Mouse (Mus musculus) megakaryocyte, embryonic 14.5 days (primary cell): ENCODE measurements around the gene Cenph. TPM values are rescaled to one million over a fixed set of nuclear protein-coding genes. Genes with fewer than 3 reads are reported as not detected.
"Not testable (repeated sequence)": the region's sequence is repeated elsewhere in the genome, so short reads cannot be mapped to it uniquely, and the experiment has no call there.

ENCODE experiments used
- H3K27me3 ChIP-seq: replicated peaks from 2 replicates; pipeline ENCODE3; 2012; ENCODE audit warnings: inconsistent platforms
- H3K36me3 ChIP-seq: replicated peaks from 2 replicates; pipeline ENCODE3; 2012; ENCODE audit warnings: low read length, inconsistent platforms, mixed read lengths
- H3K4me1 ChIP-seq: 2 replicates; pipeline ENCODE4 v1.6.1; 2012; ENCODE audit warnings: inconsistent platforms
- H3K4me3 ChIP-seq: replicated peaks from 2 replicates; pipeline ENCODE3; 2012; ENCODE audit warnings: moderate library complexity, mild to moderate bottlenecking, inconsistent platforms
- H3K9me3 ChIP-seq: 2 replicates; pipeline ENCODE4 v1.6.1; 2012; ENCODE audit warnings: inconsistent platforms
- FLI1 ChIP-seq: IDR thresholded peaks from 2 replicates; pipeline ENCODE4 v1.6.1; 2012; ENCODE audit warnings: low read length, inconsistent platforms, mixed read lengths
- GATA1 ChIP-seq: IDR thresholded peaks from 3 replicates; pipeline ENCODE4 v1.6.1; 2012; ENCODE audit warnings: mixed read lengths, low read length, inconsistent platforms, borderline replicate concordance
- polyA plus RNA-seq: library from polyadenylated mRNA; stranded (reverse); fragments of >175 nt; gene quantifications from 2 replicates; pipeline ENCODE4 v1.2.3, GENCODE M21; 2012; ENCODE audit warnings: low replicate concordance; ENCODE audit not compliant: insufficient read depth

The Cenph gene
- 9.2 TPM in 1 of 2 replicates, not detected in the other for polyA plus RNA-seq

DNA sequence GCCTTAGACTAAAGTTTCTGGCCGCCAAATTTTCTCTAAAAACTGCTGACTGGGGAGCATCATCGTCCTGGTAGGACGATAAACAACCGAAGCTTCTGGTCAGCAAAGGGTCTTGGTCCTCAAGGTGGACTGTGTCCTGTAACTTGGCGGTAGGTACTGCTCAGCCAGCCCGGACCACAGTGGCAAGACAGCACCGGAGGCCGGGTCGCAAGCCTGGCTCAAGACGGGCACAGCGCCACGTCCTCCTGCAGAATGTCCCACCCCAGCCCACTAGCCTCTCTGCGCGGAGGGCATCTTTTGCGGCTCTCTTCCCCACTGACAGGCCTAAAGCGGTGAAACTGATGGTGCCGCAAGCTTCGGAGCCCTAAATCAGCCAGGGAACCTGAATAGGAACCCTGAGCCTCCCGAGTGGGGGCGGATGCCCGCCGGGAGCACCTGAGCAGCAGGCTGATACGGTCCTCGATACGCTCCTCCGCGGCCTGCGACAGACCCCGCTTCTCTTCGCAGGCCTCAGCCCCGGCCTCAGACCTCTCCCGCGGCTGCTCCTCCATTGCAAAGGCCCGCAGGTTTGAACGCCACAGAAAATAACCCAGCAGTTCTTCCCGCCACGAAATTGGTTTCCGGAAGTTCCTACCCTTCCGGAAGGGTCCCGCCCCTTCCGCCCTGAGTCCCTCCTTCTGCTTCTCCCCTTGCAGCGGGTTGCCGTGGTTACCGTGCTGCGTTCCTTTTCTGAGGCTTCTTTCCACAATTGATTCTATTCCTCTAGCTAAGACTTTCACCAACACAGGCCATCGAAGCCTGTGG, at the start of gene Cenph:
Cenph (minus strand) TSS at position 648 of the 804 bp plus-strand sequence.
- H3K36me3 ChIP-seq: peaks cover 42% of the 10 kb centered on the region
- H3K27me3 ChIP-seq: no peaks in the 10 kb centered on the region
- peaks cover 34% of the 10 kb centered on the region for H3K4me1 ChIP-seq
- H3K4me3 ChIP-seq: peak within 1 kb of the TSS; percentile 99
- no peaks in the 10 kb centered on the region for H3K9me3 ChIP-seq
- TF ChIP-seq GATA1 (no peak), FLI1 (peak; percentile 99)

DNA sequence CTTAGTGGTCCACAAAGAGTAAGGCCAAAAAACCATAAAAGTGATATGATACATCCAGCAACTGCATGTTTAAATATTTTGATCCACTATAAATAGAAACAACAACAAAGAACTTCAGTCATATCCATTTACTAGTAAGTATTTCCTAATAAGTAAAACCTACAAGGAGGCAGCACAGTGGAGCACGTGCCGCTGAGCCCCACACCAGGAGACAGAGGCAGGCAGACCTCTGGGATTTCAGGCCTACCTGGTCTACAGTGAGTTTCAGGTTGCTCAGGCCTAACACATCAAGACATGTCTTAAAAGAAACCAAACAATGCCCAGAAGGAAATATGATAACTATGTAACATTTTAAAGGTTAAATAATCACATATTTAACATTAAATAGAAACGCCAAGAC, 49.2 kb upstream of the Cenph start:
- Histone ChIP-seq H3K9me3 (no peaks in the 10 kb centered on the region), H3K4me1 (peaks cover 15% of the 10 kb centered on the region; the same call in 1 of the 2 replicates), H3K27me3 (no peaks in the 10 kb centered on the region), H3K36me3 (peaks cover 89% of the 10 kb centered on the region), H3K4me3 (no peak overlapping the region)
- TF ChIP-seq FLI1 (no peak), GATA1 (no peak)

DNA sequence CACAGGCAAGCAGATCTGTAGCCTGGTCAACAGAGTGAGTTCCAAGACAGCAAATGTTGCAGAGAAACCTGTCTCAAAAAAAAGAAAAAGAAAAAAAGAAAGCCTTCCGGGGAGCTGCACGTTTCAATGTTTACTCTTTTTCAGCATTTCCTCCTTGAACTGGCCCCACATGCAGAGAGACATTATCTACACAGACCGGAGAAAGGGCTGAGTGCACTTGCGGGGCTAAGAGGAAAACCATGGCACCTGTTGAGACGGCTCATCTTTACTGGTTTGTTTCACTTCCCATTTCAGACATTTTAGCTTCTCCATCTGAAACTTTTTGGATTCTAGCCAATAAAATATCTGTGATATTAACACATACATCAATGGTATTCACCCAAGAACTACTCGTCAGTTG, 48.6 kb upstream of the Cenph start:
- Histone ChIP-seq H3K4me1 (peaks cover 10% of the 10 kb centered on the region; the same call in 1 of the 2 replicates), H3K4me3 (no peak overlapping the region), H3K36me3 (peaks cover 93% of the 10 kb centered on the region), H3K27me3 (no peaks in the 10 kb centered on the region), H3K9me3 (no peaks in the 10 kb centered on the region)
- TF ChIP-seq FLI1 (no peak), GATA1 (no peak)

DNA sequence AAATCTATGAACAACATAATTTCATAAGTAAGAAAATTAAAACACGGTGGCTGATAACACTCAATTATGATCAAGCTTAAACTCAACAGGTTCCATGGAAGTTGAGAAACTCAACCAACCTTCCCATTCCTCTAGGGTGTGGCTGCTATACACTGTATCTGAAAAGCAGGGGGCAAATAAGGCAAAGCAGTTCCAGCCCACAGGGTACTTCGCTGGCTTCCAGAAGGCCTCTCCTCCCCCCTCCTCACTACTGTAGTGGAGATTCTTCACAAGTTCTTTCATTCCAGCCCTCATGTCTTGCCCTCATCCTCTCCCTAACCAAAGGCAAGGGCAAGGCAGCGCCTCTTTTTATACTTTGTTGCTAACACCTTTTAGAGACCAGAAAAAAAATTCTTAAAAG, 48.2 kb upstream of the Cenph start:
- no peak overlapping the region for H3K4me3 ChIP-seq
- no peaks in the 10 kb centered on the region for H3K27me3 ChIP-seq
- H3K36me3 ChIP-seq: peaks cover 94% of the 10 kb centered on the region
- TF ChIP-seq GATA1 (no peak), FLI1 (no peak)
- peaks cover 6% of the 10 kb centered on the region; the same call in 1 of the 2 replicates for H3K4me1 ChIP-seq
- no peaks in the 10 kb centered on the region for H3K9me3 ChIP-seq

DNA sequence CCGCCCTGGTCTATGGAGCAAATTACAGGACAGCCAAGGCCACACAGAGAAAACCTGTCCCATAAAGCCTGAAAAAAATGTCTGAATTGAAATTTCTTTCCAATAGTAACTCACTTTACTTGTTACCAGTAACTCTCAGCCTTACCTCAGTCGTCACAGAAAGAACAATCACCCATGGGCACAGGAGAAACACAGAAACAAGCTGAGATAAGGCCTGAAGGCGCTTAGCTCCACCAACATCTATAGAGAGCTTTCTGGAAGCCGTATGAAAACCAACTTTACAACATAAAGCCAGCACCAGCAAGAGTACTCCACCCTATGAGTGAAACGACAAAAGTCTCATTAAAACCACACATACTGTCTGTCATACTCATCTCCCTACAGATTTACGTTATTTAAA, 38.8 kb upstream of the Cenph start:
- TF ChIP-seq FLI1 (no peak), GATA1 (no peak)
- no peaks in the 10 kb centered on the region for H3K27me3 ChIP-seq
- H3K4me3 ChIP-seq: no peak overlapping the region
- H3K9me3 ChIP-seq: no peaks in the 10 kb centered on the region
- no peaks in the 10 kb centered on the region for H3K4me1 ChIP-seq
- H3K36me3 ChIP-seq: peaks cover 89% of the 10 kb centered on the region

DNA sequence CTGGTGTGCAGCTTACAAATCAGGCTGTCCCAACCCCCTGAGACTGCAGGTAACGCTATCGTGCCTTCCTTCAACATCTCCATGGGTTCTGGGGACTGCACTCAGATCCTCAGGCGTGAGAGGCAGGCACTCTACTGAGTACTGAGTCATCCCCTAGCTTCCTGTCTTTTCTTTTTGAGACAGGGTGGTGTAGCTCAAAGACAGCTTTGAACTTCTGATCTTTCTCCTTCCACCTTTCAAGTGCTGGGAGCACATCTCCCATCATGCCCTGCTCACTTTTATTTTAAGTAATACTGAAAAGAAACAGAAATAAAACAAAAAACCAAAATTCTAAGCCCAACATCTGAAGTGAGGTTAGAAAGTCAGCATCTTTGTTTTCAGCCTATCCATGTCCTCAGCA, 30.1 kb upstream of the Cenph start:
- Histone ChIP-seq H3K4me1 (peaks cover 13% of the 10 kb centered on the region), H3K9me3 (no peaks in the 10 kb centered on the region), H3K27me3 (no peaks in the 10 kb centered on the region), H3K36me3 (peaks cover 93% of the 10 kb centered on the region), H3K4me3 (no peak overlapping the region)
- TF ChIP-seq GATA1 (no peak), FLI1 (no peak)

DNA sequence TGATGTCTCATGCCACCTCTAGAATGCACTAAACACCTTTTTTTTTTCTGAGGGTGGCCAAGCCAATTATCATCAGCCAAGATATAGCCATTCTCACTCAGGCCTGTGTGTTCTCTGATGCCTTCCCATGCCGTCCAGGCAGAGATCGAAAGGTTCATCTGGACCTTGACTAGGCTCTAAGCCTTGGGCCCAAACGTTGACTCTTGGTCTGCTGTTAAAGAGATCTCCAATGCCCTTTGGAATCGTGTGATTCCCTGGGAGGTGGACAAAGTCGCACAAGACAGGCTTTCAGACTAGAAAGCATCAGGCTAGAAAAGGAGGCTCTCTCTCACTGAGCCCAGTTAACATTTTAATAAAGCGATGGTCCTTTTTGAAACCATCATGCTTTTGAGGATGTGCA, 21.5 kb upstream of the Cenph start:
- TF ChIP-seq GATA1: no peak
- no peak for TF ChIP-seq FLI1
- peaks cover 28% of the 10 kb centered on the region for H3K36me3 ChIP-seq
- H3K9me3 ChIP-seq: peaks cover 9% of the 10 kb centered on the region; the same call in 1 of the 2 replicates
- H3K4me1 ChIP-seq: peaks cover 19% of the 10 kb centered on the region
- no peak overlapping the region for H3K4me3 ChIP-seq
- H3K27me3 ChIP-seq: no peaks in the 10 kb centered on the region

DNA sequence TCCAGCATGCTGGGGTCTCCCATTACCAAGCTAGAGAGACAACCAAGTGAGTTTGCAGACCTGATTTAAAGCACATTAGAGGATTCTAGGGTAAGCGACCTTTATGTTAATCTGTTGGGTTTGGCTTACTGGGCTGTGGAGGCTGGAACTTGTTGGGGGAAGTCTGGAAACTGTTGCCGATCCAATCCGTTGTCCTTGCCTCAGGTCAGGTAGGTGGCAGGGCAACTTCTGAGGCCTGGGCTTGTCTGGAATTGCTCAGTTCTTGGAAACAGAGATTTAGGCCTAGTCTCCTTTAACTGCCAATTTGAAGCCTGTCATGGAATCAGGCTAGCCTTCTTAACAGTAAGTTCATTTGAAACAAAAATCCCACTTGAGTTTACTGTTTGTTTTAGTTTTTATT, 13.4 kb upstream of the Cenph start:
- peaks cover 34% of the 10 kb centered on the region for H3K4me1 ChIP-seq
- peaks cover 6% of the 10 kb centered on the region for H3K36me3 ChIP-seq
- no peak overlapping the region for H3K4me3 ChIP-seq
- no peaks in the 10 kb centered on the region for H3K27me3 ChIP-seq
- TF ChIP-seq FLI1 (no peak), GATA1 (no peak)
- peaks cover 11% of the 10 kb centered on the region; the same call in 1 of the 2 replicates for H3K9me3 ChIP-seq

DNA sequence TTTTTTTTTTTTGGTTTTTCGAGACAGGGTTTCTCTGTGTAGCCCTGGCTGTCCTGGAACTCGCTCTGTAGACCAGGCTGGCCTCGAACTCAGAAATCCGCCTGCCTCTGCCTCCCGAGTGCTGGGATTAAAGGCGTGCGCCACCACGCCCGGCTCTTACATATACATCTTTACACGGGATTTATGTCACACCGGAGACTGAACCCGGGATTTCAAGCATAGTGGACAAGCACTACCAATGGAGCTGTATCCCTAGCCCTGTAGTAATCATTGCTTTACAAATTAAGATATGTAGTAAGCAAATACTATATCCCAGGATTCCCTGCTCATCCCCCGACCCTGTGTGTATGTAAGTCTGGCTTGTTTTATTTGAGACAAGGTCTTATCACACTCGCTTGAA, 12.4 kb upstream of the Cenph start:
- peaks cover 15% of the 10 kb centered on the region for H3K36me3 ChIP-seq
- H3K9me3 ChIP-seq: peaks cover 11% of the 10 kb centered on the region; the same call in 1 of the 2 replicates
- peaks cover 34% of the 10 kb centered on the region for H3K4me1 ChIP-seq
- H3K4me3 ChIP-seq, H3K27me3 ChIP-seq: not testable (repeated sequence)

DNA sequence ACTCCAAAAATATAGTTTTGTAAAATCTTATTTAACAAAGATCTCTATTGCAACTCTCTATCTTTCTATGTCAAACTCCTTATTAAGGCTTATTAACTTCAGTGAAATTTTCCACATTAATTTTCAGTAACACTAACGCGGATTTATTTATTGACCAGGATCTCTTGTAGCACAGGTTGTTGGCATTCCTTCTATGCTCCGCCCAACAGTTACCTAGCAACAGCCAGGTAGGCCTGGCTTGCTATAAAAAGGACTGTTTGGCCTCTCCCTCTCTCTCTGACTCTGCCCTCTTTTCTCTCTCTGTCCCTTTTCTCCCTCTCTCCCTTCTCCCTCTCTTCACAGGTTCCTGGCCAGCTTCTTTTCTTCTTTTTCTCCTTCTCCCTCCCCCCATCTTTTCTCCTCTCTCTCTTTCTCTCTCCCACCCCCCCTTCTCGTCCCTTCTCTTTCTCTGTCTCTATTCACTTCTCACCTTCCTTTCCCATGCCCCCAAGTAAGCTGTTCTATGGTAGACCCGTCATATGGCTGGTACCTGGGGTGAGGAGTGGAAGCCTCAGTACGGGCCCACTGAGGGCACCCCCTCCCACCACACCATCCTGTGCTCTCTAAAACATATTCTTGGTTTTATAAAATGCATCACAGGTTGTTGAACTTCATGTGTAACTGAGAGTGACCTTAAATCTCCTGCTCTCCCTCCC, 11.8 kb upstream of the Cenph start:
- peaks cover 21% of the 10 kb centered on the region for H3K36me3 ChIP-seq
- H3K4me3 ChIP-seq: no peak overlapping the region
- peaks cover 8% of the 10 kb centered on the region; the same call in 1 of the 2 replicates for H3K9me3 ChIP-seq
- TF ChIP-seq FLI1 (no peak), GATA1 (no peak)
- peaks cover 35% of the 10 kb centered on the region for H3K4me1 ChIP-seq
- H3K27me3 ChIP-seq: no peaks in the 10 kb centered on the region
